Mouse (Mus musculus): Measurements from ENCODE around the gene Artn.

- no peak for TF ChIP-seq CTCF (IDR thresholded peaks at IDR 0.05; ENCODE audit: extremely low read depth, insufficient read depth, insufficient read length, insufficient replicate concordance)
- TF ChIP-seq POLR2A (IDR thresholded peaks at IDR 0.05; ENCODE audit: low read depth, low read length): no peak
Observed at GRCm38 (mm10) chr4:117947493-117947892, 17.9 kb upstream of the Artn start.

All from spleen, adult 2 months (tissue).